Mouse (Mus musculus) stomach, embryonic 14.5 days (tissue): ENCODE measurements around the gene Vmn1r130. TPM values are rescaled to one million over a fixed set of nuclear protein-coding genes. Genes with fewer than 3 reads are reported as not detected.
"Not testable (repeated sequence)": the region's sequence is repeated elsewhere in the genome, so short reads cannot be mapped to it uniquely, and the experiment has no call there.

Experiments used
- ATAC-seq: fragments of 200-750 bp; cut with Nextera tagmentation; 2 replicates; pipeline ENCODE4 v1.8.0; 2017; ENCODE audit warnings: low read depth, moderate TSS enrichment; ENCODE audit not compliant: insufficient number of reproducible peaks, insufficient read depth, low FRiP score
- H3K27ac ChIP-seq: fragments of 300-500 bp; sonication (generic); 2 replicates; pipeline ENCODE4 v1.5.1; 2014; ENCODE audit warnings: mild to moderate bottlenecking, low read length, moderate library complexity, mixed read lengths
- H3K27me3 ChIP-seq: fragments of 300-500 bp; sonication (generic); 2 replicates; pipeline ENCODE4 v1.6.1; 2014; ENCODE audit warnings: low read length, control low read depth, mixed read lengths; ENCODE audit not compliant: control insufficient read depth, insufficient read depth
- H3K36me3 ChIP-seq: fragments of 300-500 bp; sonication (generic); 2 replicates; pipeline ENCODE4 v1.6.1; 2014; ENCODE audit warnings: mild to moderate bottlenecking, control low read depth, low read length, moderate library complexity, mixed read lengths; ENCODE audit not compliant: control insufficient read depth, insufficient read depth
- H3K4me1 ChIP-seq: fragments of 300-500 bp; sonication (generic); 2 replicates; pipeline ENCODE4 v1.6.1; 2014; ENCODE audit warnings: low read length, control low read depth, mixed read lengths; ENCODE audit not compliant: control insufficient read depth, insufficient read depth
- H3K4me2 ChIP-seq: fragments of 300-500 bp; sonication (generic); replicated peaks from 2 replicates; pipeline ENCODE4 v1.6.1; 2014; ENCODE audit warnings: low read depth, low read length, control low read depth
- H3K4me3 ChIP-seq: fragments of 300-500 bp; sonication (generic); 2 replicates; pipeline ENCODE4 v1.5.1; 2014; ENCODE audit warnings: low read depth, low read length, control low read depth
- H3K9ac ChIP-seq: fragments of 300-500 bp; sonication (generic); replicated peaks from 2 replicates; pipeline ENCODE4 v1.6.1; 2014; ENCODE audit warnings: low read depth, mild to moderate bottlenecking, control low read depth, low read length, moderate library complexity, mixed read lengths
- H3K9me3 ChIP-seq: fragments of 300-500 bp; sonication (generic); 2 replicates; pipeline ENCODE4 v1.6.1; 2016; ENCODE audit warnings: low read depth, low read length, control low read depth; ENCODE audit not compliant: control insufficient read depth
- WGBS: fragments of 180-500 bp; shearing (Covaris S2); extraction: QIAGEN DNeasy Blood & Tissue Kit; methylation state at CpG from one replicate; pipeline ENCODE4 v1.1.7; 2014; 5-methylcytosine and 5-hydroxymethylcytosine counted together
- polyA plus RNA-seq: library from polyadenylated mRNA; unstranded; fragments of >200 nt; fragmentation: Nextera tagmentation; extraction: Ambion mirVana; gene quantifications from 2 replicates; pipeline ENCODE4 v1.2.1, GENCODE M21; 2014

Vmn1r130 gene
- not detected in 2 replicates for polyA plus RNA-seq

GRCm38 (mm10) chr7:21511480-21511879 is at the start of gene Vmn1r130:
Gene Vmn1r130 (plus strand): TSS chr7:21511780.
- not testable (repeated sequence) for H3K9me3 ChIP-seq, H3K9ac ChIP-seq, H3K4me2 ChIP-seq, H3K36me3 ChIP-seq, H3K4me1 ChIP-seq, ATAC-seq, H3K27me3 ChIP-seq, H3K4me3 ChIP-seq, H3K27ac ChIP-seq
- no CpG with 5 or more reads among the region's 3 CpGs for WGBS

GRCm38 (mm10) chr7:21545990-21546389 is 34.4 kb downstream of the Vmn1r130 start, which contains the start of gene Vmn1r131:
Gene Vmn1r131 (minus strand): TSS chr7:21546090.
- not testable (repeated sequence) for H3K9ac ChIP-seq, H3K27ac ChIP-seq, H3K36me3 ChIP-seq, H3K9me3 ChIP-seq, H3K4me1 ChIP-seq, H3K27me3 ChIP-seq, ATAC-seq, H3K4me2 ChIP-seq, H3K4me3 ChIP-seq
- WGBS, result no CpG with 5 or more reads among the region's 2 CpGs

Other genes with a start within 250 kb of the Vmn1r130 start
- gene Vmn1r125, start 239.6 kb upstream of the Vmn1r130 start, polyA plus RNA-seq, result not detected in 2 replicates
- not detected in 2 replicates for gene Vmn1r126, start 210.3 kb upstream of the Vmn1r130 start, polyA plus RNA-seq
- not detected in 2 replicates for gene Vmn1r127, start 191.9 kb upstream of the Vmn1r130 start, polyA plus RNA-seq
- not detected in 2 replicates for gene Vmn1r128, start 162.4 kb upstream of the Vmn1r130 start, polyA plus RNA-seq
- not detected in 2 replicates for gene Vmn1r129, start 150.5 kb upstream of the Vmn1r130 start, polyA plus RNA-seq
- not detected in 2 replicates for gene Gm6882, start 79.0 kb upstream of the Vmn1r130 start, polyA plus RNA-seq
- gene Vmn1r131, start 34.3 kb downstream of the Vmn1r130 start, polyA plus RNA-seq, result not detected in 2 replicates
- not detected in 2 replicates for gene Vmn1r132, start 102.3 kb downstream of the Vmn1r130 start, polyA plus RNA-seq
- not detected in 2 replicates for gene Gm4175, start 249.7 kb downstream of the Vmn1r130 start, polyA plus RNA-seq